Mouse (Mus musculus): ENCODE data around the gene Chkb.
"Not testable (repeated sequence)": the region's sequence is repeated elsewhere in the genome, so short reads cannot be mapped to it uniquely, and the experiment has no call there.

Gene Chkb

DNA sequence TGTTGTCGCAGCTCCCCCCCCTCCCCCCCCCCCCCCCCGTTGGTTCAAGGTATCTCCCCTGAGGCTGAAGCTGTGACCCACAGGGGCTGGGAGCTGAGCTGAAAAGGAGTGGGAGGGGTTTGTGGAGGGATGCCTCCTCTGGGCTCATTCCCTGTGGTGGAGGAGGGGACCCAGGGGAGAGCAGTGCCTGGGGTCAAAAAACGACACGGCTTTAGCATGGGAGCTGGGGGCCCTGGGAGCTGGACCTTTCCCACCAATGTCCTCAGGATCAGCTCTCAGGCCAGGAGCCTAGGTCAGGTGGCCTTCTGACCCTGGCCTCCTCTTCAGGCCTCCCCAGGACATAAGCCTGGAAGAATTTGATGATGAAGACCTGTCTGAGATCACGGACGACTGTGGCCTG, 25.1 kb upstream of the Chkb start:
- DNase-seq (ENCODE audit: inconsistent age in 2 of 2, low spot score in 1 of 2) = no peak

DNA sequence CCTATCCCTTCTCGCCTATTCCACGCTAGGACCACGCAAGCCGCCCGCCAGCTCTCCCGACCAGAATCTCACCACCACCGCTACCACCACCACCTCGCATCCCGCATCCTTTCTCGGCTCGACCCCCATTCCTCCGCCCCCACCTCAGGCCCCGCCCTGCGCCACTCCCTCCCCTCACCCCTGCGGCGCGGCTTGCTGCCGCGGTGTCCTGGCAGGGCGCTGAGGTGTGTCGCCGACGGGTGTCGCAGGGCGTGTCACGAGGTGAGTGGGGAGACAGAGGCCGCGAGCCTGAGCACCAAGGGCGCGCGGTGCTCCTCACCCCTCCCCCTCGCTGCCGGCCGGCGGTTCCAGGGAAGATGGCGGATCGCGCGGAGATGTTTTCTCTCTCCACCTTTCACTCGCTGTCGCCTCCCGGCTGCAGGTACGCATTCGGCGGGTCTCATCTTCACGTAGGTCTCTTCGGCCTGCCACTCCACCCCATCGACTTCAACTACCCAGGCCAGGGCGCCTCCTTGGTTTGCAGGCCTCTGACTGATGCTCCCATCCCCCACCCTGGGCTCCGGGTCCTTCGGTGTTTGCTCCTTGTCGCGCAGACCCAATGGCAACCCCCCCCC, 24.3 kb upstream of the Chkb start, which contains the start of gene Mapk8ip2:
Gene Mapk8ip2, plus strand, starts transcription at position 49 of the 614 bp plus-strand sequence.
- peak in 1 of 2 experiments; percentile 40 for DNase-seq (ENCODE audit: inconsistent age in 2 of 2, low spot score in 1 of 2)

DNA sequence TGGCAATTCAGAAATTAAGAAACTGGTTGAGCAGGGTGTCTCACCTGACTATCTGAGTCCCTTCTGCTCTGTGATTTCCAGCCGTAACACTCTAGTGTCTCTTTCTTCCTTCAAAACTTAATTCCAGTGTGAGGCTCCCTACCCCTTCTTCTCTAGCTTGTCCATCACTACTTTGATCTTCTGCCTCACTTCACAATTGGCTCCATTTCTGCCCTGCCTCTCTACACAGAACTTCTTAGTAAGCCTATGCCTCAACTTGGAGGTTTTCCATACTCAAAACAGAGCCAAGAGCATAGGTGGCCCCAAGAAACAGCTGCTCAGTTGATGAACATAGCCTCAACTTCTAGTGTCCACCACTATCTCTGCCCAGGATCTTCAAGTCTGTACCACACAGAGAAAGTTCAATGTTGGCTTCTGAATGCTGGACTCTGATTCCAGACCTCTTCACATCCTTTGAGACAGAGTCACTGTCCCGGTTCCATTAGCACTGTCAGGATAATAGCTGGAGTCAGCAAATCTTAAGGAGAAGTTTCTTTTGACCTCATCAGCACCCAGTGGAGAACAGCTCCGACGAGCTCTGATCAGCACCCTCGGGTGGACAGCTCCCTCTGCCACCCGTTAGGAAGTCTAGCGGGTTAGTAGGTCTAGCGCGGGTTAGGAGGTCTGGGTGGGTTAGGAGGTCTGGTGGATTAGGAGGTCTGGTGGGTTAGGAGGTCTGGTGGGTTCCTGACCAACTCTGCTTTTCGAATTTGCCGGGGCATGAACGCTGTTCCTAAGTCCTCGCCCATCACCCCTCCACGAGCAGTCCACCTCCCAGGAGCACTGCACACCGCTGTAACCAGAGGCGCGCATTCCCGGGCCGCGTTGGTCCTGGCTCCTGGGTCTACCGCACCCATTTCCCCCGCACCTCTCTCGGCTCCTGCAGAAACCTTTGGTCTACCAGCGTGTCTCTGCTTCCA, 23.5 kb upstream of the Chkb start:
- peak; percentile 51 to 89 for DNase-seq (ENCODE audit: inconsistent age in 2 of 2, low spot score in 1 of 2)

DNA sequence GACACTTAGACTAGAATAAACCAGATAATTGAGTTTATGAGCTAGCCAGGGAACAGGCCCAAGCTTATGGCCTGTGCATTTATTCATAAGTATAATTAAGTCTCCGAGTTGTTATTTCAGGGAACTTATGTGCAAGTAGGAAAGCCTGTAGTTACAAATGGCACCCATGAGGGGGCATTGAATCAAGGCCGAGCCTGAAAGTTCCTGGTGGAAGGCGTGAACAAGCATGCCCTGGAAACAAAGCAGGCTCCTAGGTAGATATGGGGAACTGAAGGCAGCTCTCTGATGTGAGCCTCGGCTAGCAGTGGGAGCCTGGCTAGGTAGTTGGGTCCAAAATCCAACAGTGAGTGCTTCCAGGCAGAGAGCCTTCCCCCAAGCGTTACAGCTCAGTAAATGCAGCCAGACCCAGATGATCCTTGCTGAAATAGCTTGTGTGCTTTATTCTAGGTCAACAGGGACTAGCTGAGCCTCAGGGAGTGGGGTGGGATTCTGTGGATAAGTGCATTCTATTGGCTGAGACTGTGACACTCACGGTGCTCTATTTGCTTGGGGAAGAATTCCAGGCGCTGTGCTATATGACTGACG, 12.9 kb upstream of the Chkb start:
- no peak for DNase-seq (ENCODE audit: inconsistent age in 2 of 2, low spot score in 1 of 2)

DNA sequence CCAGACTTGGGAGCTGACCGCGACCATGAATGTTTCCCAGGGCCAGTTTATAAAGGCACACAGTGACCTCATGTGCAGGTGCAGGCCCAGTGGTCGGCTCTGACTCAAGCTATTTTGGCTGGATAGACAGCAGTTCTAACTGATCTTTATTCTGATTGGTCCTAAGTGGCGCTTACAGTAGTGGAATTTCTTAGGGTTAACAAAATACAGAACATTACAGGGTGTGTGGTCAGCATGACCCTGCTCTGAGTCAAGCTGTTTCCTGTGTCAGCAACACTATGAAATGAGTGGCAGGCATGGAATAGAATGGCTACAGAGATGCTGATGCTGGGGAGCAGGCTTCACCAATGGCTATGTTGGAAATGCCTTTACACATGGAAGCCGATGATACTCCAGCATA, 6.2 kb upstream of the Chkb start:
- DNase-seq (ENCODE audit: inconsistent age in 2 of 2, low spot score in 1 of 2) = no peak

DNA sequence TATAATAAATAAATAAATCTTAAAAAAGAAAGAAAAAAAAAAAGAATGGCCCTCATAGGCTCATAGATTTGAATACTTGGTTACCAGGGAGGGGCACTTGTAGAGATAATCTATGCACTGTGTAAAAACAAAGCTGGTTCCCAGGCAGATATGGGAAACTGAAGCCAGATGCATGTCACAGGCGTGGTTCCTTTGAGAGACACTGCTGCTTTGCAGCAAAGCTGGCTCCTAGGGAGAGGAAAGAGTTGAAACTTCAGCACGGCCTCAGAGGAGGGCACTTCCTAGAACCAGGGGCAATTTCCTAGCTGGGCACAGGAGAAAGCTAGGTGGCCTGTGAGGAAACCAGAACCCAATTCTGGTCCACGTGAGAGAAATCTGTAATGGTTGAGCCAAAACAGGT, 4.4 kb upstream of the Chkb start:
- DNase-seq (ENCODE audit: inconsistent age in 2 of 2, low spot score in 1 of 2) = no peak

DNA sequence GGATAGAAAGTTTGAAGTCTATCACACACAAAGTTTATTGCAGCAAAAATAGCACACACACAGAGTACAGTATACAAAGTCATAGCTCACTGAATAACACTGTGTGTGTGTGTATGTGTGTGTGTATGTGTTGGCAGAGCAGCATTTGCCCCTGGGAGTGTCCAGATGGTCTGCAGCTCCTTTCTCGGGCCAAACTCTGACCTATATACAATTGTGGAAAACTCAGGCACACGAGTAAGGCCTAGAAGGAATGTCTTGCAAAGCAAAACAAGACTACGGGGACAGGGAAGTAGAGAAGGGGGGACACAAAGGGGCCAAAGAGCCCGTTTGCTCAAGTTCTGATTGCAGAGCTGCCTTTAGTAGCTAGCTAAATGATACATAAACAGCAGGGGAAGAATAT, 3.2 kb upstream of the Chkb start:
- DNase-seq (ENCODE audit: inconsistent age in 2 of 2, low spot score in 1 of 2) = no peak

DNA sequence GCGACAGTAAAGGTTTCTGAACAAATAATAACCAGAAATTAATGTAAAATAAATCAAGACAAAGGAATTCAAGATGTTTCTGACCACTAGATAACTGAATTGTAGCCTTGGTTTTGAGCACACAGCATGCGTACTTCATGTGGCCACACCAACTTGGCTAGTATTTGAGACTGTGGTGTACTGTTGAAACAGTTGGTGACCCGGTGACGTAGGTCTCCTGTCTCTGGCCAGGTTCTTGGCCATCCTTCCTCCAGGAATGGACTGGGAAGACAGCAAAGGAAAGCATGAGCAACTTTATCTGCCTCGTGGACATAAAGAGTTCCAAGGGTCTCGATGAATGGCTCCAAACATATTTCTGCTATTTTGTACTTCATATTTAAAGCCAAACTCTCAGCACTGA, 2.1 kb upstream of the Chkb start:
- no peak for DNase-seq (ENCODE audit: inconsistent age in 2 of 2, low spot score in 1 of 2)

DNA sequence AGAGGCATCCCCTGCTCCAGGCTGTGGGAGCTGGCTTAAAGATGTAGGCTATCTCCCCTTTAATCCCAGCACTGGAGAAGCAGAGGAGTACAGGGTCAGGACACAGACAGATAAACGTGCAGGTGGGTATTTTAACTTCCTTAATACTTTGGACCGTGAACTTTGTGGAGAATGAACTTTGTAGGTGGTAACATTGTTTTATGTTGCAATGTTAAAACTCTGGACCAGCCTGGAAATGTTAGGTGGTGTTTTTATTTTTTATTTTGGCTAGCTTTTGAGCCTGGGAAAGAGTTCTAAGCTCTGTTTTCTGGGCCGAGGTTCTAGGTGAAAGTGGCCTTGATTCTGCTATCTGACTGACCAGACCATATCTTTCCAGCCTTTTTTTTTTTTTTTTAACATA, 1.6 kb upstream of the Chkb start:
- DNase-seq (ENCODE audit: inconsistent age in 2 of 2, low spot score in 1 of 2) = no peak

DNA sequence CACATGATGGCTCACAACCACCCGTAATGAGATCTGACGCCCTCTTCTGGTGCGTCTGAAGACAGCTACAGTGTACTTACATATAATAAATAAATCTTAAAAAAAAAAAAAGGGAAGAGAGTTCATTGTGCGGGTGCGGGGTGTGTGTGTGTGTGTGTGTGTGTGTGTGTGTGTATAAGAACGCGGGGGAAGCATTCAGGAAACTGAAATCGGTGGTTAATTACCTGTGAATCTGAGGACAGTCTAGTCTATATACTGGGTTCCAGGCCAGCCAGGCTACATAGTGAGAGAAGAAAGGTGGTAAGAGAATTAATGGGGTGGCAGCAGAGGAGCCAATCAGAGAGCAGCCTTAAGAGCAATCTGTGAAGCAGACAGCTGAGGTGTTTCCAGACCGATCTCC, 1.1 kb upstream of the Chkb start:
- DNase-seq (ENCODE audit: inconsistent age in 2 of 2, low spot score in 1 of 2) = not testable (repeated sequence)

DNA sequence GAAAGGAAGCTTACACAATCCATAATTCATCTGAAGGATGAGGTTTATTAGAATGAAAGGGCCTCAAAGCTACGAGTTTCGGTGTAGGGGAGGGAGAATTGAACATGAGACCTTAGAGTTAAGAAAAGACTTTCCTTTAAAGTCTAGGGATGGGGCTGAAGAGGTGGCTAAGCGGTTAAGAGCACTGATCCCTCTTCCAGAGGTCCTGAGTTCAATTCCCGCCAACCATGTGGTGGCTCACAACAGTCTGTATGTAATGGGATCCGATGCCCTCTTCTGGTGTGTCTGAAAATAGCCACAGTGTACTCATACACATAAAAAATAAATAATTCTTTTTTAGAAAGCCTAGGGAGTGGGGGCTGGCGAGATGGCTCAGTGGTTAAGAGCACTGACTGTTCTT, 633 bp upstream of the Chkb start:
- peak in 1 of 2 experiments; percentile 53 for DNase-seq (ENCODE audit: inconsistent age in 2 of 2, low spot score in 1 of 2)

DNA sequence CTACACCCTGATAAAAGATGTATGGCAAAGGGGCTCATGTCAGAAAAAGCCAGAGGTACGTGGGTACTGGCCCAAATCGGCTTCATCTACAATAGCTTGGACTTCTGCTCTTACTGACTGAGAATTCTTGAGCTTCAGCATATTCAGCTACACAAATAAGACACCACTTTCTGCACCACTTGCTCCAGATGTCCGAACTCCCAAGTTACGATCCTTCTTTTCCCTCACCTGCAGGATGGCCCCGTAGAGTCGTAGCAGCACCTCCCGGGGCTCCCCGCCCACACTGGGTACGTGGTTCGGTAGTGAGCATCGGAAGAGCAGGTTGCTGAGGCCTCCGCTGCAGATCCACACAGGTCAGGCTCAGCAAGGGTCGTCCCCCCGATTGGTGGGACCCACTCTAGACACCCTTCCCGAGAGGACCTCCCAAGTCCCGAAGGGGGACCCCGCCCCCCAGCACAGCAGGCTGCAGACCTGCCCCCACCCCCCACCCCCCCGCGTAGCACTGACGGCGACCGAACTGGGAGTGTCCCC, 822 bp downstream of the Chkb start:
- DNase-seq (ENCODE audit: inconsistent age in 2 of 2, low spot score in 1 of 2) = no peak

DNA sequence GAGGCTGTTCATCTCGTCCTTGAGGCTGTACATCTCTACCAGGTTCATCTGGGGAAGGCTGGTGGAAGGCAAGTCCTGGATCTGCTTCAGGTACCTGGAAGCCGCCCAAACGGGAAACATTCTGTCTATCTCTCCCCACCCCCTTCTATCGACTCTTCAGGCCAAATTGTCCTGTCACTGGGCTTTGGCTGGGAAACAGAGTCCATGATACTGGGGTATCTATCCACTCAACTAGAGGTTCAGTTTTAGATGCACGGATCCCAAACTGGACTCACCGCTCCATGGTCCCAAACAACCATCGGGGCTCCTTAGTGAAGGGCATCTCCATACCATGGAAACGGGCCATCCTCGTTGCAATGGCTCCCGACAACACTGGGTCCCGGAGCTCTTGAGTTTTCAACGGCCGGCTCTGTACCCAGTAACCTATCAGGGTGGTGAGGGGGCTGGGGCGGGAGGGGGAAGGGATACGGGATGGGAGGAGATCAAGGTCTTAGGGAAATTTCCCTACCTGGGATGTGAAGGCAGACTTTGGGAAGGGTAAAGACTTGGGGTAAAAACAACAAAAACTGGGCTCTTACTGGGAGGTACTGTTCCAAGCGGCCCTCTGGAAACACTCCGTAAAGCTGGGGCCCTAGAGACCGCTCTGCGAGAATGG, 1.4 kb downstream of the Chkb start:
- DNase-seq (ENCODE audit: inconsistent age in 2 of 2, low spot score in 1 of 2) = peak in 1 of 2 experiments; percentile 39

DNA sequence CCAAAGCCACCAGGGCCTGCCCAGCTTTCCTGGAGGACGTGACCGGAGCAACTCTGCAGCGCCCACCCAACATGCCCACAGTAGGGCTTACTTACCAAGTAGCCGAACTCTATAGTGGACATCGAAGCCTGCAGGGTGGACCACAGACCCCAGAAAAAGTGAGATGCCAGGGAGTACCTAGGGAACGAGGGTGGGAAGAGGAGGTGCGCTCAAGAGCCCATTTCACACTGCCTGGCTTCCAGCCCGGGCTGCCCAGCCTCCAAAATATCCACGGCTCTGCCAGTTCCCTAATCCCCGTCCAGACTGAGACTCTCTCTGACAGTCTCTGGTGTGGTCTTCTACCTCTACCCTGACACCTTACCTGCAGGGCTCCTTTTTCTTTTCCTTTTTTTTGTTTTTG, 3.0 kb downstream of the Chkb start:
- DNase-seq (ENCODE audit: inconsistent age in 2 of 2, low spot score in 1 of 2) = peak in 1 of 2 experiments; percentile 44

DNA sequence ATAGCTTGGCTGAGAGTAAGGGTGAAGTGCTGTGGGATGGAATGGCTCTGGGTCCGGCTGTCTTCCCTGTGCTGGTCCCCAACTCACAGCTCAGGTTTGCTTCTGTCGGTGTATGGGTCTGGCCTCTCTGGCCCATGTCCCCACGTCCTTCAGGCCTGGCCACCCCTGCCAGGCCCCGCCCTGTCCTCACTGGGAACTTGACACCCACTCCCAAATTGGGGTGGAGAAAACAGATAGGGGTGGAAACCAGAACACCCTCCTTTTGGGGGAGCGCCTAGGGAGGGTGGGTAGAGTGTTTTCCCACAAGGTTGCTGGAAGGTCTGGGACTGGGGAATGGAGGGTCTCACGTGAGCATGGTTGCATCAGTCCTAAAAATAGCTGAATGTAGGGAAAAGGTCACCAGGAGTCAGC, 4.0 kb downstream of the Chkb start, which contains the start of gene Cpt1b:
Gene Cpt1b, minus strand, starts transcription at position 153 of the 411 bp plus-strand sequence.
- DNase-seq (ENCODE audit: inconsistent age in 2 of 2, low spot score in 1 of 2) = peak in 1 of 2 experiments; percentile 64

DNA sequence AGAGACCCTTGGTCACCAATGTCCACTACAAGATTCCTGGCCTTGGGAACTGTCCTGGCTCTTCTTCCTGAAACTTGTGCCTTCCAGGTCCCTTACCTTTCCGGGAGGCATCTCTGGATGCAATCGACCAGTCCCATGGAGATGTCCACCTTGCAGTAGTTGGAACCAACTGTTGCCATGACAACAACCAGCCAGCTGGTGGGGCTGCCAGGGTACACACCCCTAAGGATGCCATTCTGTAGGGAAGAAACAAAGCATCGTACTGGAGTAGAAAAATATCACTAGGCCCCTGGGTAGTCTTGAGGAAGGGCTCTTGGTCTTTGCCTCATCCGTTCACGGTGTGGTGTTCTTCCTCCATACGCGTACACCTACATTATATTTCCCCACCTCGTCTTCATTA, 5.1 kb downstream of the Chkb start:
- no peak for DNase-seq (ENCODE audit: inconsistent age in 2 of 2, low spot score in 1 of 2)

DNA sequence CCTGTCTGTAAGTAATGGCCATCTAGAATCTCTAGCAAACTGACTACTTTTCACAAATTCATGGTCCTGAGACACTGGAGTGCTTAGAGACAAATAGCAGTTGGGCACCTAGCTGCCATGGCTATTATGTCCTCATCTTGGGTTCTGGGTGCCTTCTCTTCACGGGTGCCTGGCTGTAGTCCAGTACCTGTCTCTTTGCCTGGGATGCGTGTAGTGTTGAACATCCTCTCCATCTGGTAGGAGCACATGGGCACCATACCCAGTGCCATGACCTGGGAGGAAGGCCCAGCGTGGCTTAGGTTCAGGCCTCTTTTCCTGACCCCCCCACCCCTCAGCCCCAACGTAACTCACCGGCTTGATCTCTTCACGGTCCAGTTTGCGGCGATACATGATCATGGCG, 7.8 kb downstream of the Chkb start:
- DNase-seq (ENCODE audit: inconsistent age in 2 of 2, low spot score in 1 of 2) = no peak

DNA sequence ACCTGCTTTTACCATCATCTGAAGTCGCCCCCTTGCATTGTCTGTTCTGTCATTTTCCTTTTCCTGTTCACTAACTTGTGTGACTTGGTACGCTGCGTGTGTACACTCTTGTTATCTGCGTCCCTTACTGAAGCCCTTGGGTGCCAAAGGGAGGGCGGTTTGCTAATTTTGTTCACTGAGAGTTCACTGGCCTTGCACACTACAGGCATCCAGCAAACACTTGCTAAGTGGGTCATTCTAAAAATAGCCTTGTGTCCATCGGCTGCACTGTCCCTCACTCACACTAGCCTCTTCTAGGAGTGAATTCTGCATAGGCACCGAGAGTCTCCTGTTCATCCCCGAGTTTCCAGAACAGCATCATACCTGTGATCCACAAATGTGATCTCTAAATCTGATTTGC, 14.4 kb downstream of the Chkb start:
- no peak for DNase-seq (ENCODE audit: inconsistent age in 2 of 2, low spot score in 1 of 2)

DNA sequence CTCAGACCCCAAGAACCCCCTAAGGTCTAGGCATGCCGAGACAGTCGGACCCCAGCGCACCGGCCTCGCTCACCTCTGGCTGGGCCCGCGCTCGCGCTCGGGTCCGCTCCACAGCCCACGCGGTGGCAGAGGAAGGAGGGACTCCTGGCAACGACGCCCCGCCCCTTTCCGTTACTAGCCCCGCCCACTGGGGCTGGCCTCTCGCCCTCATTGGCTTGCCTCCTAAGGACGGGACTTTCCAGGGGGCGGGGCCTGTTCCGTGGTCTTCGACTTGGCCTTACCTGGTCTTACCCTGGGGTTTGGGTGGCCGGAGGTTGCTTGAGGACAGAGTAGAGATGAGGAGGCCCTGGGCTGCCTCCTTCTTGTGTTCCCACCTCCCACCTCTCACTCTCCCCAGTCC, 19.6 kb downstream of the Chkb start, which contains the start of gene Syce3:
Gene Syce3, minus strand, starts transcription at position 386 of the 400 bp plus-strand sequence.
- no peak for DNase-seq (ENCODE audit: inconsistent age in 2 of 2, low spot score in 1 of 2)

DNA sequence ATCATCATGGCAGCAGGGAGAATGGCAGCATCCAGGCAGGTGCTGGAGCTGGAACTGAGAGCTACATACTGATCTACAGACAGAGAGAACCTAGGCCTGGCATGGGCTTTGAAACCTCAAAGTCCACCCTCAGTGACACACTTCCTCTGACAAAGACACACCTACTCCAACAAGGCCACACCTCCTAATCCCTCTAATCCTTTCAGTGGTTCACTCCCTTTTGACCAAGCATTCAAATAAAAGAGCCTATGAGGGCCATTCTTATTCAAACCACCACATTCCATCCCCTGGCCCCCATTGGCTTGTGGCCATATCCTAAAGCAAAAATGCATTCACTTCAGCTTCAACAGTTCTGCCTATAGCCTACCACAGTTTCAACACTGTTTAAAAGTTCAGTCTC, 23.0 kb downstream of the Chkb start:
- no peak for DNase-seq (ENCODE audit: inconsistent age in 2 of 2, low spot score in 1 of 2)

Data from adrenal gland, adult (tissue).